Comparison of ENCODE assay signal across 8 mouse cellular contexts in the genomic region with DNA sequence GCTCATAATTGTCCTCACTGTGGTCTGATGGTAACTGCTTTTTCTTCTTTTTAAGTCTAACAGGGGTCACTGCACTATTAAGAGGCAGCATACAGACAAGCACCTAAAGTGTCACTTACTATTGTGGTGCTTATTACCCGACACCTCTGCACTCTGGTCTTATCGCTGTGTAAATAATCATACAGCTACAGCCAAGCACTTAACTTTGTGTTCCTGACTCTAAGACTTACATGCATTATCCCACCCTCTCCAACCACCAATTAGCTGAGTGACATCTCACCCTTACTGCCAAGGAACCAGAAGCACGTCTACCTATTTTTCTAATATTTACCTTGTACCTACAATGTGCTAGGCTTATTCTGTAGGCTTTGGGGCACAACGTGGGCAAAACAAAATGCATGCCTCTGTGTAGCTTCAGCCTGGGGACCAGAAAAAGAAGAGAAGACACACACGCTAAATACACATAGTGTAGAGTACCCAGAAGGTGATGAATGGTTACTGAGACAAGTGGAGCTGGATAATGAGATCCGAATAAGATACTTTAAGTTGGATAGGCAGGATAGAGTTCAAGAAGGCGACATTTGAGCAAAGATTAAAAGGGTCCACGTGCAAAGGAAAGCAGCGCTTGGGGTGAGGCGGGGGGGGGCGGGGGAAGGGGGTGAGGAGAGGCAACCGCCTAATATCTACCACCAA. TPM values are rescaled to one million over a fixed set of nuclear protein-coding genes. Genes with fewer than 3 reads are reported as not detected.
DNase-seq lines count a peak whose midpoint lies in the region; ATAC-seq and TF ChIP-seq lines count a peak whose summit lies in the region.

No protein-coding gene starts in this region.

- ATAC-seq in embryonic facial prominence, embryonic 12.5 days (ENCODE audit: insufficient number of reproducible peaks, insufficient read depth, low FRiP score, low TSS enrichment), result no peak
- ATAC-seq in intestine, embryonic 14.5 days (replicated peaks; ENCODE audit: low FRiP score, low TSS enrichment, low read depth), result no peak; the same call in 1 of the 2 replicates
- no peak for ATAC-seq in frontal cortex, adult (ENCODE audit: low TSS enrichment)

- WGBS in embryonic facial prominence, embryonic 12.5 days, result 9% methylated on average over 11 of the region's 12 CpGs
- WGBS in intestine, embryonic 14.5 days, result 7% methylated on average over 12 of the region's 12 CpGs

- intact Hi-C loops in left cerebral cortex, adult 2 months (cut with DNase I), result no loop called here

- peak overlapping the region; percentile 62 for H3K9ac ChIP-seq in embryonic facial prominence, embryonic 12.5 days
- H3K9ac ChIP-seq in intestine, embryonic 14.5 days (ENCODE audit: low read length), result peak overlapping the region; percentile 46

- H3K36me3 ChIP-seq in embryonic facial prominence, embryonic 12.5 days, result no peaks in the 10 kb centered on the region
- H3K36me3 ChIP-seq in intestine, embryonic 14.5 days (ENCODE audit: control insufficient read depth, insufficient read depth, low read length), result no peaks in the 10 kb centered on the region
- no peaks in the 10 kb centered on the region for H3K36me3 ChIP-seq in myocyte (ENCODE audit: control insufficient read depth, insufficient read depth)

- TF ChIP-seq POLR2A in myocyte (IDR thresholded peaks at IDR 0.05; ENCODE audit: insufficient read length, low read depth), result no peak

- no peaks in the 10 kb centered on the region for H3K9me3 ChIP-seq in embryonic facial prominence, embryonic 12.5 days
- H3K9me3 ChIP-seq in intestine, embryonic 14.5 days (ENCODE audit: control insufficient read depth, low read length), result no peaks in the 10 kb centered on the region

- no peaks in the 10 kb centered on the region for H3K27me3 ChIP-seq in embryonic facial prominence, embryonic 12.5 days
- no peaks in the 10 kb centered on the region for H3K27me3 ChIP-seq in intestine, embryonic 14.5 days (replicated peaks; ENCODE audit: control insufficient read depth, insufficient read depth, low read length)
- H3K27me3 ChIP-seq in myocyte (ENCODE audit: control insufficient read depth, insufficient read depth, insufficient read length), result no peaks in the 10 kb centered on the region

- H3ac ChIP-seq in myocyte (ENCODE audit: control insufficient read depth, insufficient read length), result no peak overlapping the region

- peak overlapping the region; percentile 63 for H3K4me2 ChIP-seq in embryonic facial prominence, embryonic 12.5 days (replicated peaks)
- H3K4me2 ChIP-seq in intestine, embryonic 14.5 days (ENCODE audit: low read length), result peak overlapping the region; percentile 72
- peak overlapping the region; percentile 75 for H3K4me2 ChIP-seq in myocyte (ENCODE audit: low read depth)

- H3K79me2 ChIP-seq in myocyte (ENCODE audit: control insufficient read depth, insufficient read depth), result peaks cover 39% of the 10 kb centered on the region

- TF ChIP-seq CTCF in left cerebral cortex, adult 2 months (IDR thresholded peaks at IDR 0.05), result no peak

- no peak for DNase-seq in left cerebral cortex, adult 2 months (ENCODE audit: extremely low spot score in 1 of 2, low spot score in 2 of 2)
- no peak for DNase-seq in left cerebral cortex, adult 11 months (ENCODE audit: low spot score)
- no peak for DNase-seq in intestine, embryonic 14.5 days (ENCODE audit: low spot score)
- DNase-seq in urinary bladder, postnatal 14 days (ENCODE audit: low spot score), result no peak
- no peak for DNase-seq in right cerebral cortex, postnatal 4 days

- H3K4me3 ChIP-seq in left cerebral cortex, adult 2 months, result peak overlapping the region; percentile 56
- peak overlapping the region; percentile 97 for H3K4me3 ChIP-seq in embryonic facial prominence, embryonic 12.5 days
- H3K4me3 ChIP-seq in intestine, embryonic 14.5 days (ENCODE audit: low read depth, low read length), result peak overlapping the region; percentile 37
- peak overlapping the region; percentile 70 for H3K4me3 ChIP-seq in myocyte

- H3K27ac ChIP-seq in left cerebral cortex, adult 2 months, result peak overlapping the region; percentile 89
- peak overlapping the region; percentile 95 for H3K27ac ChIP-seq in embryonic facial prominence, embryonic 12.5 days
- peak overlapping the region; percentile 87 for H3K27ac ChIP-seq in intestine, embryonic 14.5 days (ENCODE audit: low read depth)

- H3K4me1 ChIP-seq in embryonic facial prominence, embryonic 12.5 days, result peaks cover 15% of the 10 kb centered on the region
- H3K4me1 ChIP-seq in intestine, embryonic 14.5 days (replicated peaks; ENCODE audit: control insufficient read depth, insufficient read depth, low read length), result peaks cover 12% of the 10 kb centered on the region

TF ChIP-seq in myocyte, 11 proteins besides CTCF, POLR2A, EP300 and RAD21:
- no peak for TF ChIP-seq POLR2AphosphoS2 (IDR thresholded peaks at IDR 0.05; ENCODE audit: insufficient read length, low read depth)
- no peak for TF ChIP-seq MYOD1 (IDR thresholded peaks at IDR 0.05; ENCODE audit: control insufficient read depth in 1 of 3, insufficient read length in 2 of 3, low read depth in 2 of 3)
- TF ChIP-seq CEBPB (IDR thresholded peaks at IDR 0.05; ENCODE audit: insufficient read depth, poor library complexity, severe bottlenecking), result no peak
- TF ChIP-seq TCF12 (IDR thresholded peaks at IDR 0.05; ENCODE audit: insufficient read depth, poor library complexity, severe bottlenecking), result no peak
- TF ChIP-seq REST (IDR thresholded peaks at IDR 0.05; ENCODE audit: insufficient read depth, insufficient read length), result no peak
- TF ChIP-seq MYOG (IDR thresholded peaks at IDR 0.05; ENCODE audit: control insufficient read depth in 1 of 3, insufficient read depth in 1 of 3, insufficient read length in 2 of 3, low read depth in 2 of 3), result no peak
- TF ChIP-seq TCF3 (IDR thresholded peaks at IDR 0.05; ENCODE audit: insufficient read length, low read depth), result no peak
- TF ChIP-seq MAX (IDR thresholded peaks at IDR 0.05; ENCODE audit: low read depth), result no peak
- TF ChIP-seq SRF (IDR thresholded peaks at IDR 0.05; ENCODE audit: control insufficient read depth, insufficient read length, low read depth), result no peak
- no peak for TF ChIP-seq E2F4 (IDR thresholded peaks at IDR 0.05; ENCODE audit: insufficient read depth)
- no peak for TF ChIP-seq USF1 (IDR thresholded peaks at IDR 0.05; ENCODE audit: low read depth)

RNA-seq across cellular contexts. Expression of a gene that starts 0.9 kb away (rescaled TPM):
- total RNA-seq in left cerebral cortex, adult 2 months (2021), result 100 to 1,000 TPM; 180 to 193 TPM
- polyA plus RNA-seq in embryonic facial prominence, embryonic 12.5 days (2016; fragmentation: Nextera tagmentation; extraction: Ambion mirVana), result 104 and 105 TPM in 2 replicates
- polyA plus RNA-seq in intestine, embryonic 14.5 days (2014; fragmentation: Nextera tagmentation; extraction: Ambion mirVana), result 70.6 and 70.8 TPM in 2 replicates
- 165 TPM for polyA plus RNA-seq in myocyte (2012; fragmentation: generic; extraction: Trizol)

Comparison
In these comparisons a context has a peak if more than half of its experiments do, and no peak if none do; other contexts are left out.
1. H3K4me3 ChIP-seq: peak in every context shown above with its lines; median percentile 97 in embryonic facial prominence, embryonic 12.5 days; 70 in myocyte; 56 in left cerebral cortex, adult 2 months; 37 in intestine, embryonic 14.5 days.